Mouse (Mus musculus) CH12.LX (cell line): ENCODE data around the gene Hey2. TPM values are rescaled to one million over a fixed set of nuclear protein-coding genes. Genes with fewer than 3 reads are reported as not detected.

Source experiments
- DNase-seq: peaks from one replicate; pipeline ENCODE4 v3.0.0-alpha.2; 2013; ENCODE audit errors: extremely low read depth
- H3K27ac ChIP-seq: 2 replicates; pipeline ENCODE4 v1.5.1; 2012; ENCODE audit warnings: low read depth, mild to moderate bottlenecking, control low read depth, moderate library complexity; ENCODE audit not compliant: insufficient read depth
- H3K27me3 ChIP-seq: replicated peaks from 2 replicates; pipeline ENCODE3; 2012; ENCODE audit warnings: inconsistent platforms
- H3K36me3 ChIP-seq, 2 experiments: replicated peaks in 1 of 2; 2 replicates each; pipeline versions ENCODE3 to v1.6.1; 2012; ENCODE audit warnings: inconsistent platforms in 1 of 2, low read length in 1 of 2, mild to moderate bottlenecking in 1 of 2, mixed read lengths in 1 of 2, moderate library complexity in 1 of 2; ENCODE audit not compliant: control insufficient read depth in 1 of 2, insufficient read depth in 1 of 2
- H3K4me1 ChIP-seq, 2 experiments: 2 replicates each; pipeline ENCODE4 v1.6.1; 2012; ENCODE audit warnings: inconsistent platforms in 1 of 2, moderate library complexity in 1 of 2; ENCODE audit not compliant: insufficient read depth in 2 of 2, control insufficient read depth in 1 of 2
- H3K4me2 ChIP-seq: 2 replicates; pipeline ENCODE4 v1.6.1; 2012; ENCODE audit warnings: low read depth, mild to moderate bottlenecking, control low read depth; ENCODE audit not compliant: poor library complexity, insufficient read depth, severe bottlenecking
- H3K4me3 ChIP-seq, 3 experiments: fragments of 150-350 bp in 1 of 3; sonication (generic) in 1 of 3; replicated peaks in 1 of 3; 2 replicates each; pipeline versions ENCODE3 to v1.5.1; 2011 to 2012; ENCODE audit warnings: low read depth in 2 of 3, low read length in 2 of 3, mild to moderate bottlenecking in 2 of 3, moderate library complexity in 2 of 3, control low read depth in 1 of 3, improper control_type of control experiment in 1 of 3, inconsistent platforms in 1 of 3, mixed read lengths in 1 of 3; ENCODE audit not compliant: poor library complexity in 1 of 3
- H3K79me2 ChIP-seq: replicated peaks from 2 replicates; pipeline ENCODE4 v1.6.1; 2012; ENCODE audit warnings: mild to moderate bottlenecking, moderate library complexity; ENCODE audit not compliant: control insufficient read depth, poor library complexity, insufficient read depth, severe bottlenecking; ENCODE audit errors: extremely low read depth
- H3K9ac ChIP-seq: 2 replicates; pipeline ENCODE4 v1.6.1; 2012; ENCODE audit warnings: low read depth, mild to moderate bottlenecking, control low read depth, moderate library complexity; ENCODE audit not compliant: insufficient read depth
- H3K9me3 ChIP-seq: replicated peaks from 2 replicates; pipeline ENCODE3; 2012; ENCODE audit warnings: low read length, inconsistent platforms, mixed read lengths
- BHLHE40 ChIP-seq: IDR thresholded peaks from 2 replicates; pipeline ENCODE4 v1.6.1; 2011; ENCODE audit warnings: mild to moderate bottlenecking, low read depth, low read length, improper control_type of control experiment
- CHD1 ChIP-seq: IDR thresholded peaks from 2 replicates; pipeline ENCODE4 v1.6.1; 2012; ENCODE audit warnings: low read depth, low read length, improper control_type of control experiment, inconsistent platforms
- CTCF ChIP-seq, 2 experiments: IDR thresholded peaks in 1 of 2; conservative IDR thresholded peaks in 1 of 2; 2 replicates each; pipeline ENCODE4 v1.5.1; 2011 to 2012; ENCODE audit warnings: low read depth in 2 of 2, low read length in 2 of 2, improper control_type of control experiment in 1 of 2, inconsistent platforms in 1 of 2, mild to moderate bottlenecking in 1 of 2, moderate library complexity in 1 of 2
- EP300 ChIP-seq: IDR thresholded peaks from 2 replicates; pipeline ENCODE4 v1.6.1; 2011; ENCODE audit warnings: low read length, improper control_type of control experiment
- GABPA ChIP-seq: IDR thresholded peaks from 2 replicates; pipeline ENCODE4 v1.6.1; 2012; ENCODE audit warnings: low read depth, low read length, improper control_type of control experiment, inconsistent platforms; ENCODE audit not compliant: insufficient replicate concordance
- IRF4 ChIP-seq: IDR thresholded peaks from 2 replicates; pipeline ENCODE4 v1.6.1; 2014; ENCODE audit warnings: low read depth, mild to moderate bottlenecking, inconsistent platforms, low read length, improper control_type of control experiment
- JUN ChIP-seq: IDR thresholded peaks from 2 replicates; pipeline ENCODE4 v1.6.1; 2011; ENCODE audit warnings: low read depth, mild to moderate bottlenecking, low read length, improper control_type of control experiment, moderate library complexity; ENCODE audit not compliant: insufficient read depth
- KAT2A ChIP-seq: IDR thresholded peaks from 2 replicates; pipeline ENCODE4 v1.6.1; 2012; ENCODE audit warnings: low read length, improper control_type of control experiment, inconsistent platforms; ENCODE audit not compliant: insufficient replicate concordance
- MAFK ChIP-seq: IDR thresholded peaks from 2 replicates; pipeline ENCODE4 v1.6.1; 2011; ENCODE audit warnings: low read length, improper control_type of control experiment; ENCODE audit not compliant: insufficient replicate concordance
- MEF2A ChIP-seq: IDR thresholded peaks from 2 replicates; pipeline ENCODE4 v1.6.1; 2014; ENCODE audit warnings: low read depth, mild to moderate bottlenecking, inconsistent platforms, low read length, improper control_type of control experiment, borderline replicate concordance
- MXI1 ChIP-seq: IDR thresholded peaks from 2 replicates; pipeline ENCODE4 v1.6.1; 2011; ENCODE audit warnings: mild to moderate bottlenecking, low read depth, low read length, improper control_type of control experiment
- MYC ChIP-seq: IDR thresholded peaks from 2 replicates; pipeline ENCODE4 v1.6.1; 2011; ENCODE audit warnings: low read depth, mild to moderate bottlenecking, improper control_type of control experiment, low read length
- SMC3 ChIP-seq: IDR thresholded peaks from 2 replicates; pipeline ENCODE4 v1.6.1; 2011; ENCODE audit warnings: low read depth, low read length, improper control_type of control experiment
- UBTF ChIP-seq: IDR thresholded peaks from 2 replicates; pipeline ENCODE4 v1.6.1; 2012; ENCODE audit warnings: low read depth, mild to moderate bottlenecking, inconsistent platforms, low read length, improper control_type of control experiment, moderate library complexity
- ZKSCAN1 ChIP-seq: IDR thresholded peaks from 2 replicates; pipeline ENCODE4 v1.6.1; 2012; ENCODE audit warnings: low read depth, inconsistent platforms, low read length, improper control_type of control experiment, borderline replicate concordance
- ZMIZ1 ChIP-seq: IDR thresholded peaks from 2 replicates; pipeline ENCODE4 v1.6.1; 2012; ENCODE audit warnings: low read depth, mild to moderate bottlenecking, inconsistent platforms, low read length, improper control_type of control experiment
- ZNF384 ChIP-seq: IDR thresholded peaks from 2 replicates; pipeline ENCODE4 v1.6.1; 2012; ENCODE audit warnings: low read depth, low read length, improper control_type of control experiment, inconsistent platforms
- dilution Hi-C: fragments of 300-500 bp; cut with MboI; formaldehyde crosslinking; loops from 2 replicates; pipeline ENCODE4 v1.14.3; 2020; ENCODE audit warnings: low sequenced_read_pairs; ENCODE audit not compliant: extremely low pct_unique_long_range_greater_than_20kb, extremely low pct_ligation_motif_present
- in situ Hi-C: fragments of 300-500 bp; cut with MboI; formaldehyde crosslinking; loops from 3 replicates; pipeline ENCODE4 v1.14.3; 2019; ENCODE audit warnings: low sequenced_read_pairs, low pct_ligation_motif_present, low pct_unique_long_range_greater_than_20kb, mixed read lengths
- polyA plus RNA-seq: library from polyadenylated mRNA; unstranded; fragments of >175 nt; gene quantifications from 2 replicates; pipeline ENCODE4 v1.2.1, GENCODE M21; 2012; ENCODE audit warnings: low read depth; ENCODE audit not compliant: insufficient read length
- total RNA-seq, 2 experiments: library from RNA; depleted of rRNA; stranded (reverse); fragments of 300-350 nt in 1 of 2; fragments of >200 nt in 1 of 2; gene quantifications; 2 replicates each; pipeline ENCODE4 v1.2.3; 2012 to 2014

Hey2 gene
- total and polyA plus RNA-seq, 3 experiments = 0.13 TPM; not detected in 2

- no peak for DNase-seq
- no peak overlapping the region for H3K9ac ChIP-seq
- H3K27me3 ChIP-seq = no peaks in the 10 kb centered on the region
- in situ Hi-C loops = no loop called here
- H3K9me3 ChIP-seq = no peaks in the 10 kb centered on the region
- H3K4me1 ChIP-seq = peaks cover 0 to 3% of the 10 kb centered on the region in 2 experiments; a peak in 1 of 4 replicates
- H3K4me3 ChIP-seq = no peak overlapping the region
- no peak overlapping the region for H3K27ac ChIP-seq
- no peak for TF ChIP-seq ZKSCAN1
- no peak for TF ChIP-seq BHLHE40
- TF ChIP-seq SMC3 = no peak
- TF ChIP-seq MEF2A = no peak
- TF ChIP-seq CHD1 = no peak
- no peak for TF ChIP-seq EP300
- no peak for TF ChIP-seq IRF4
- no peak for TF ChIP-seq GABPA
- TF ChIP-seq, all 38 proteins: peak for 0
- no peak overlapping the region for H3K4me2 ChIP-seq
- H3K36me3 ChIP-seq = peaks cover 0 to 10% of the 10 kb centered on the region in 2 experiments
- dilution Hi-C loops = no loop called here
- H3K79me2 ChIP-seq = 0 out of 2 replicates have a peak, but pooled peaks cover under 1% of the 10 kb centered on the region
These were observed 45.9 kb downstream of the Hey2 start for GRCm38 (mm10) chr10:30796469-30797261.

- Histone ChIP-seq H3K27ac (no peak overlapping the region), H3K4me2 (no peak overlapping the region), H3K4me1 (peaks cover 4 to 22% of the 10 kb centered on the region in 2 experiments; a peak in 3 of 4 replicates), H3K9me3 (no peaks in the 10 kb centered on the region), H3K36me3 (peaks cover 0 to 7% of the 10 kb centered on the region in 2 experiments), H3K9ac (no peak overlapping the region), H3K79me2 (no peaks in the 10 kb centered on the region), H3K4me3 (no peak overlapping the region), H3K27me3 (no peaks in the 10 kb centered on the region)
- no peak for DNase-seq
- in situ Hi-C loops (no loop called here), dilution Hi-C loops (no loop called here)
- TF ChIP-seq MAFK (no peak), ZMIZ1 (no peak), GABPA (no peak), EP300 (no peak), IRF4 (no peak), MYC (no peak), JUN (no peak), MXI1 (no peak), ZNF384 (no peak), KAT2A (no peak), UBTF (no peak), CTCF (conservative IDR thresholded peaks at IDR 0.05 in 1 of 2, IDR thresholded peaks at IDR 0.05 in 1 of 2; ENCODE audit: low read depth in 2 of 2, low read length in 2 of 2) (no peak), BHLHE40 (no peak)
These were observed 51.6 kb downstream of the Hey2 start for GRCm38 (mm10) chr10:30791016-30791415.
